Mouse (Mus musculus) monocyte, adult 5-6 weeks (primary cell): ENCODE results near the gene Tpst2. TPM values are rescaled to one million over a fixed set of nuclear protein-coding genes. Genes with fewer than 3 reads are reported as not detected.

Experiments used
- ATAC-seq: fragments of 153-309, 156-312 bp; replicated peaks from 2 replicates; pipeline ENCODE4 v1.8.0; 2017; ENCODE audit warnings: mild to moderate bottlenecking; ENCODE audit not compliant: low TSS enrichment, insufficient number of reproducible peaks, severe bottlenecking, poor library complexity, low FRiP score
- total RNA-seq: library from RNA; stranded (forward); fragments of 200-1000, 200-491, 200-594 nt; gene quantifications from 3 replicates; pipeline ENCODE4 v1.2.3, GENCODE M21; 2017

Tpst2 gene
- total RNA-seq, 1 experiment from 2014 or later: 60.8 TPM

DNA sequence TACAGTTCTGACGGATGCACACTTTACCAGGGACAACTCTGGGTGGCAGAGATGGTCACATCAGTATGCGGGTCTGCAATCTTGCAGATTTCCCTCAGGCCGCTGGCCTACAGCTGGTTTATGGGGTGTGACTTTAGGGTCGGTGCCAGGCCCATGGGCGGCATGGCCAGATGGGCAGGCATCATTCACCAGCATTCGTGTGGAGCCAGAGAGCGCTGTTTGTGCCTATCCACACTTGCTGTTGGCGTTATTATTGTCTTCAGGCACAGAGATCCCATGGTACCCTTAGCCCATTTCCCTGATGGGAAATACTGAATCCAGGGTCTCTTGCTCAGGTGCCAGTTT is 14.0 kb downstream of the Tpst2 start:
- no peak for ATAC-seq

DNA sequence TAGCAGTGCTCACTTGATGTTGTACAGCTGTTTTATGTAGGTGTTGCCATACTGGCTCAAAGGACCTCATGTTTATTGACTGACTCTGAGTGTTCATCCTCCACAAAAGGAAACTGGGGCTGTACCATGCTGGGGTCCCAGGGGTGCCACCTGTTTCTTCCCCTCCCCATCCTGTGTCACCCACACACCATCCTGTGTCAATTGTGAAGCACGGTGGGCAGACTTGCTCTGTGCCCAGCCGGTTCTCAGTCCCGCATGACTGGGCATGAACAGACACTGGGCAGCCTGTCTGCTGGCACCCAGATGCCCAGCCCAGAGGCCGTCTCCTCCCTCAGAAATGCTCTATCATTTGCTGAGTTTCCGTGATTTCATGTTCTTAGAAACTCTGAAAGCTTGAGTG is 15.4 kb downstream of the Tpst2 start:
- ATAC-seq: no peak

DNA sequence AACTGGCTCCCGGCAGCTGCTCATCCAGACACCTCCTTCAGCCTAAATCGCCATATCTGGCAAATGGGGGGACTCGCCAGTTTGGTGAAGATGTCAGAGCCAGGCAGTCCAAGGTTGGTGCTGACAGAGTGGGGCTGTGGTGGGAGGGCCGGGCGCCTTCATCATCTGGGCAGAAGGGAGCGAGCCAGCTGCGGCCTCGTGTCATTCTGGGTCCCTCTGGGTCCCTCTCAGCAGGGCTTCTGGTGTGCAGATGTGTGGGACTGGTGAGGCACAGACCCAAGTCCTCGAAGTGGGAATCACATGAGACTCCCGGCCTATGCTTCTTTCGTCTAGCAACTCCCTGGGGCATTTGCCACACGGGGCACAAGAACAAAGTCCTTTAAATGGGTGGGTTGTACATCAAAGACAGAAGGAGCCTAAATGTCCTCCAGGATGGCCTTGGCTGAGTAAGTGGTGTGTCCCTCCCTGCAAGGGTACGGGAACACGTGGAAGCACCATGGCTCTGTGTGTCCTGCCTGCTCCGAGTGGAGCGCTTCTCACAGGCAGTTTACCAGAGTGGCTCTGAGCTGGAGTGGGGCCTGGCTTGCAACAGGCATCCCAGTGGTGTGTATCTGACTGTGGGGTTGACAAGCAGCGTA is 16.0 kb downstream of the Tpst2 start:
- no peak for ATAC-seq

DNA sequence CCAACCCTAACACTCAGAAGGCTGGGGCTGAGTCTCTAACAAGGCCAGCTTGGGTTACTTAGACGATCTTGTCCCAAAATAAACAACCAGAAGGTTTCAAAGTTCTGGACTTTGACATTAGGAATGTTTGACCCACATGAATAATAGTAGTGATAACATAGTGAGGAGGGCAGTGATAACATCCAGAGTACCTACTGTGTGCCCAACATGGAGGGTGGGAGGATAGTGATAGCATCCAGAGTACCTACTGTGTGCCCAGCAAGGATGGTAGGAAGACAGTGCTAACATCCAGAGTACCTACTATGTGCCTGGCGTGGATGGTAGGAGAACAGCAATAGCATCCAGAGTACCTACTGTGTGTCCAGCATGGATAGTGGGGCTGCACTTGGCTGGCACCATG is 17.3 kb downstream of the Tpst2 start:
- no peak for ATAC-seq

DNA sequence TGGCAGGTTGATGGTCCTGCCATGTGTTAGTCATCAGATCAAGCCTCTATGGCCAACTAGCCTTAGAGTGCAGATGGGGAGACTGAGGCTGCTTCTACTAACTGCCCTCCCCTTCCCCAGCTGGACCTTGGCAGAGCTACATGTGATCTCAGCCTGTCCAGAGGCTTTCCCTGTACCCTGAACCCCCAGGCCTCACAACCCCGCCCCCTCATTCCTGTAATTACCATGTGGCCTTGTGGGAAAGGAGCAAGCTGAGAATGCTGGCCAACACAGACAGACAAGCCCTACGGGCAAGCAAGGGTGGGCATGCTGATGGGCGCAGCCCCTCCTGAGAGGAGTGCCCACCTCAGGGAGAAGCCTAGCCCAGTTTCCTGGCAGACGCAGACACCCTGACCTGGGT is 18.2 kb downstream of the Tpst2 start:
- no peak for ATAC-seq

DNA sequence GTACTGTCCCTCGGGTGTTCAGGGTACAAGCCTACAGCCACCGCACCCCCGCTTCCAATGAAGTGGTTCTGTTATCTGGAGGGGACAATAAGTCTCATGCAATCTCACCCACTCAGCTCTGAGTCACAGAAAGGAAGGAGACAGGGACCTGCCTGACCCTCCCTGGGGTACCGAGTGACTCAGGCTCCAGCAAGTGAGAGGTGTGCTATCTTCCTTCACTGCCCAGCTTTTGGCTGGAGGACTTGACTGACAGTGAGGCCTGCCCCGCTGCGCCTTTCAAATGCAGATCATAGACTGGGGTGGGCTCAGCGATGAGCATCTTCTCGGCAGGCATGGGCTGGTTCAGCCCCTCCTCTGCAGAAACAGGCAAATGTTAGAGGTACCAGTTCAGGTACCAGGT is 18.7 kb downstream of the Tpst2 start:
- ATAC-seq: no peak

DNA sequence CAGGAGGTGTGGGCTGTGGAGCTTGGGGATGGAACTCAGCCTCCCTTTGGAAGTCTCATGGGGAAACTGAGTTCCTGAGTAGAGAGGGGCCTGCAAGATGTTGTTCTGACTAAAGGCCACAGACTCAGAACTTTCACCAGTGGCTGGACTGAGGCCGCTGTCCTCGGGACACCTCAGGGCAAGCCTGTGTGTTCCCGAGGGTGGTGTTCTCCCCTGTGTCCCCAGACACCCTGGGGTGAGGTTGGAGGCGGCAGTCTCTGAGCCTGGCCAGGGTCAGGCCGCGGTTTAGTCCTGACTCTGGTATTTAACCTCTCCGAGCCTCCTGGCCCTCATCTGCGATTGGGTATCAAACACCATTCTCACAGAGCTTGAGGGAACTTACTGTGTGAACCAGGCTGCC is 19.1 kb downstream of the Tpst2 start:
- ATAC-seq: no peak

DNA sequence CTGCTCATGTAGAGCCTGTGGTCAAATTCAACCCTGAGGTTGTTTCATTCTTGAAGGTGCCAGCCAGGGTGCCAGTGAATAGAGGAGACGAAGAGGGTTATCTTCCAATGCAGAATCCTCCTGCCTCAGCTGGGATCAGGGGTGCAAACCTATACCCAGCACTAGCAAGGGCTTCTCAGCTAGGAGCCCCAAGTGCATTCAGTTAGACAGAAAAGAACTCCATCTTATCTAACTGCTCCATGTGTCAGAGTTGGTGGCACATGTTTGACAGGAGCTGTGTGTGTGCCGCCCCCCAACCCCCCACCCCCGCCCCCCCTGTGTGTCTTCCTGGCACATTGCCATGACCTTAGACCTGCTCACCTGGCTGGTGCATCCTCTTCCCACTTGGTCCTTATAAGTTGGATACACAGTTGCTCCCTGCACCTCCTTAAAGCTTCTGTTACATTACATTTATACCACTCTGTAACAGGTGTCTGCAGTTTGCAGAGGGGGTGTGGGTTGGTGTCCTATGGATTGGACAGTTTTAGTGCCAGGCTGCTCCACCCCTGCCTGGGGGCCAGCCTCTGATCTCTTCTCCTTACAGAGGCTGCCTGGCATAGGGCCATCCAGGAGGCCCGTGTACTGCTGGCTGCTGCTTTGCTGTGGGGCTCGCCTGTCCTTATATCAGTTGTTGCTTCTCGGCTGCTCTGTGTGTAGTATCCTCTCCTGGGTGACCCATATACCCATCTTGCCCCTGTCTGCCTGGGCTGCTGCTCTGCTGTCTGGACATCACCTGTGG is 20.1 kb downstream of the Tpst2 start:
- no peak for ATAC-seq

DNA sequence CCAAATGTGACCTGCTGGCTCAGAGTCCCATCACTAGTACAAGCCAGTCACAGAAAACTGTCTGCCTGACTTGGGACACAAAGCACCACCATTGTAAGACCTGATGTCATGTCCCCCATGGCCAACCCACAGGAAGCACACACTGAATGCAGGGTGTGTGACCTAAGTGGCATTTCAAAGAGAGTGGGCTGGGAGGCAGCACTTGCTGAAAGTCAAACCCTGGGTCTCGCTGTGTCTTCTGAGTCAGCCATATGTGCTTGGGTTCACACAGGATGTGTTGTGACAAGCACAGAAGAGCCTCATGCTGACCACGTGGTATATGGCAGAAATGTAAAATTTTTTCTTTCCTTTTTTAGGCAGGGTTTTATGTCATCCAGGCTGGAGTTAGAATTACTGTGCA is 20.8 kb downstream of the Tpst2 start:
- peak; percentile 45 for ATAC-seq

DNA sequence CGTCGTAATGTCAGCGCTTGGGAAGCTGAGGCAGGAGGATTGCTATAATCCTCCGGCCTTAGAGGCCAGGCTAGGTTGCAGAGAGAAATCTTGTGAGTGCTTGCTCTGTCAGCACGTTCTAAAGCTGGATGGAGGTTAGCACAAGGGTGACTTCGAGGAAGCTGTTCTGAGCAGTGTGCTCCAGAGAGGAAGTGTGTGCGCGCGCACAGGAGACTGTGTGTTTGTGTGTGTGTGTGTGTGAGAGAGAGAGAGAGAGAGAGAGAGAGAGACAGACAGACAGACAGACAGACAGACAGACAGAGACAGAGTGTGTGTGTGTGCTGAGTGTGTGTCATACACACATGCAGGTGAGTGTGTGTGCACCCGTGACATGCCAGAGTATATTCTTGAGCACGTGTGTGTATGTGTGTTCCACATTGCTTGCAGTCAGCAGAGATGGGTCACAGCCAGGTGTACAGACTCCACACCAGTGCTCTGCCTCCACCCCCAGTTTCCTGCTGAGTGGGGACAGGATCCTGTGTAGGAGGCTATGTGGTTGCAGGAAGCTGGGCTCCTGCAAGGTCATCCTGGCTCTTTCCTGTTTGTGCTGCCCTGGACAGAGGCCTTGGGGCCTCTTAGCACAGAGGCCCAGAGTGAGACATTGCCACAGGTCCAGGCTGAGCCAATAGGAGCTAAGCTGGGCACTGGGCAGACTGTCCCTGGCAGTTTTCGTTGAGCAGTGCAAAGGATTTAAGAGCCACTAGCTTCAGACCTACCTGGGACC is 21.9 kb downstream of the Tpst2 start:
- 0 out of 2 replicates have a peak, but pooled peaks have one; percentile 3 for ATAC-seq

DNA sequence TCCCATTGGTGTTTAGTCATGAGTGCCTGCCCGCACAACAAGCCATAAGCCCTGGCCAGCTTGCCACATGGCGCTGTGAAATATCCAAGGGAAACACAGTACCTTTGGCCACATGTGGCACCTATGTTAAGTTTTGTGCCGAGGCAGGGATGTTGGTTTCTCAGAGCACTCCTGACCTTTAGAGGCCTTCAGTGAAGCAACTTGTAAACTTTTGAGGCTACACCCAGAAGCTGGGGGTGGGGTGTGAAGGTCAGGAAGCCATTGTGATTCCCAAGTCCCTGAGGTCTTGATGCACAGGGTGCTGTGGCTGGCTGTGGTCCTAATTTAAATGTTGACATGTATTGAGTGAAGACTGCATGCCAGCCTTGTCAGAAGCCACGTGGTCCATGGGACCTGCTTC is 22.9 kb downstream of the Tpst2 start:
- peak; percentile 34 for ATAC-seq

DNA sequence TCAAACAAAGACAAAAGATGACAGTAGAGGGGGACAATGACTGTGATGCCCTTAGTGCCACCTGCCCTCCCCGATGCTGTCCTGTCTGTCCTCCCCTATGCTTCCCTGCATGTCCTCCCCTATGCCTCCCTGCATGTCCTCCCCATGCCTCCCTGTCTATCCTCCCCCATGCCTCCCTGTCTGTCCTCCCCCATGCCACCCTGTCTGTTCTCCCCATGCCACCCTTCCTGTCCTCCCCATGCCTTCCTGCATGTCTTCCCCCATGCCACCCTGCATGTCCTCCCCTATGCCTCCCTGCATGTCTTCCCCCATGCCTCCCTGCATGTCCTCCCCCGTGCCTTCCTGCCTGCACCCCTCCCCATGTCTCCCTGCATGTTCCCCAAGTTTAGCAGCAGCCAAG is 23.6 kb downstream of the Tpst2 start:
- ATAC-seq: no peak

DNA sequence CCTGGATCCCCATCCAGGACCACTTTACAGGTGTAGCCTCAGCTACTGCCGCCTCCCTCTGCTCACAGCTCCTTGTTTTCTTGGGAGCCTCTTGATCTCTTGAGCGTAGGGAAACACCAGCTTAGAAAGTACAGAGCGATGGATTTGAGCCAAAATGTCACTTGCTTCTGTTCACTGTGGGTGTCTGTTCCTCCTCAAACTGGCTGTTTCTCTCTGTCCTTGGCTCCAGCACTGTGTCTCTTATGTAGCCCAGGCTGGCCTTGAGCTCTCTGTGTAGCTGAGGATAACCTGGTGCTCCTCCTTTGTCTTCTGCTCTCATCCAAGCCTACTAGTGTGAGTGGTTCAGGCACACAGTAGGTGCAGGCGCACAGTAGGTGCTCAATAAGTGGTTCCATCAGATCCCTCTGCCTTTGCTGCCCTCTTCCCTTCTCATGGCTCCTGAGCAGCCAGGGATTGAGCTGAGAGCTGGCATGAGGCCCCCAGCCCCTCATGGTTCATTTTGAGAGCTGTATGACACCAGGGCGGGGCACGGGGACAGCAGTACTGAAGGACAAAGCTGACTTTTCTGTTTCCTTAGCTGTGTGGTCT is 24.3 kb downstream of the Tpst2 start:
- ATAC-seq: no peak

DNA sequence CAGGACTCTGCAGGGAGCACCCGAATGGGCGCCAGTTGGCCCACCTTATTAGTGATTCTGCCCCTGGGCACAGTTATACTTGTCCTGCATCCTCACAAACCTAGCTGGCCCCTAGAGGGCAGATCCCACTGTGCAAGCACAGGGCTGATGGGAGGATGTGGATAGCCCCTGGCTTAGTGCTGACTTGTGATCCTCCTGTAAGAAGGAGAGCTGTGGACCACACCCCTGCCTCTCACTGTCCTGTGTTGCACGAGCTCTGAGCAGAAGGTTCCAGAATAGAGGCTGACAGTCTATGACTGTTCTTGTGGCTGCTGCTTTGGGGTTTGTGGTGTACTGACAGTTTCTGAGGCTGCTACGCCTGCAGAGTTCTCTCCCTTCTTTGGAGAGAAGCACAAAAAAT is 25.2 kb downstream of the Tpst2 start:
- no peak for ATAC-seq

DNA sequence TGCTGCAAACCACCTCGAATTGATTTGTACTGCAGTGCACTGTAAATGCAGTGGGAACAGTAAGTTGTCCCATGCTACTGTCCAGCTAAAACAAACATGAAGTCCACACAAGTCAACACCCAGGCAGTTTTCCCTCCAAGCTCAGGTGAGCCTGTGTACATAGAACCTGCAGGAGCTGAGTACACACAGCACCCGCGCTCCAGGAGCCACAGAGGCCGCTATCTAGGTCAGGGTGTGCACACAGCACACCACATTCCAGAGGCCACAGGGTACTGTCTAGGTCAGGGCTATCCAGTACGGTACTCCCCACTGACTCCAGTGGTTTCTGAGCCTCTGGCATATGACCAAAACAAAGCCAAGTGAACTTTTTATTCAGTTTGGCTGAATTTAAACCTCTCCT is 25.8 kb downstream of the Tpst2 start:
- no peak for ATAC-seq

DNA sequence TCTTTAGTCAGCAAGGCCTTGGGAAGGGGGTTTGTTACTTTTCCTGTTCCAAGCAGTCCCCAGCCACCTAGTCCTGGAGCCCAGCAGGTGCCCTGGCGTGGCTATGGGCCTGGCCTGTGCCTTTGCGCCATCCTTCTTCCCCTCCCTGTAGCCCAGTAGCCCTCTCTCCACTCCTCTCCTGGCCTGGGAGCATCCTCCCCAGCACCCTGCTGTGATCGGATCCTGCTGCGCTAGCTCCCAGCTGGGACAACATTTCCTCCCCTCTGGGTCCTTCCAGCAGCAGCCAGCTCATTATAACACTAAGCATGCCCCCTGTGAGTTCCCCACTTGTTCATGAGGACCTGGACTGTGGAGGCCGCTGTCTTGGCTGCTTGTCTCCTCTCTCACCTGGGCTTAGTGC is 29.4 kb downstream of the Tpst2 start:
- ATAC-seq: no peak

DNA sequence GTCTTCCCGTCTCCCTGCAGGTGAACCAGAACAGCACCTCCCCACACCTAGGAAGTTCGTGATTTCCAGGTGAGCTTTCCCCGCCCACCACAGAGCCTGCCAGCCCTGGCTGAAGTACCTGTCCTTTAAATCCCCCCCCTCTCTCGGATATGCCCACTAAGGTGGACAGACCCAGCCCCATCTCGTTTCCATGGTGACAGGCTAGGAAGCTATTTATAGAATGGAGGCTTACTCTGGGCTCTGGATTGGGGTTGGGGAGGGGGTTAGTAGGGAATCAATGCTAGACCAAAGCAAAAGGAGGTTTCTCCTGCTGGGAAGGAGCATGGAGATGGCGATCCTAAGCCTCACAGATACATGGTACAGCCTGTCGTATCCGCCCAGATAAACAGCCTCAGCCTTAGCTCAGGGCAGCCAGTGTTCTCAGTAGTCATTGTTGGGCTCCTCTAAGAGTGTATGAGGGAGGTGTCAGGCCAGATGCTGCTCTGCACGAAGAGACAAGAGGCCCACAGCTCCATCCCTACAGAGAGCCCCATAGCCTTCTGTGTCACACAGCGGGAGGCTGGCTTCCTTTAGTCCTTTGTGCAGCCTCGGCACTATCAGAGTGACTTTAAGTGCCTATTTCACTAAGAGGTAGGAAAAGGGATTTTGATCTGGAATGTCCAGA is 36.9 kb downstream of the Tpst2 start:
- ATAC-seq: no peak

DNA sequence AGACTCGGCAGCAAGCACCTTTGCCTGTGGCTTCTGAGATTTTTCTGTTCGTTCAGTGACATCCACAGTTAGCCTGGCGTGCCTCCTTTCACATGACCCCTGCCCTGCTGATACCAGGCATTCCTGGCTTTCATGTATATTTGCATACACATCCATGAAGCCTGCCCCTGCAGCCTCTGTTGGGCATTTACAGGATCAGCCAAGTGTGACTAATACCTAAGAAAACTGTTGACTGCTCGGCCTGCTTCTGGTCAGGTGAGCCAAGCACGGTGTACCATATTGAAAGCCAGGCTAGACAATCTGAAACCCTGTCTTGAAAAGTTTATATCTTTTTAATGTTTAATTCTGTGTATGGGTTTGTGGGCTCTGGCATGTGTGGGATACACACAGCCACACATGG is 40.0 kb downstream of the Tpst2 start:
- no peak for ATAC-seq

DNA sequence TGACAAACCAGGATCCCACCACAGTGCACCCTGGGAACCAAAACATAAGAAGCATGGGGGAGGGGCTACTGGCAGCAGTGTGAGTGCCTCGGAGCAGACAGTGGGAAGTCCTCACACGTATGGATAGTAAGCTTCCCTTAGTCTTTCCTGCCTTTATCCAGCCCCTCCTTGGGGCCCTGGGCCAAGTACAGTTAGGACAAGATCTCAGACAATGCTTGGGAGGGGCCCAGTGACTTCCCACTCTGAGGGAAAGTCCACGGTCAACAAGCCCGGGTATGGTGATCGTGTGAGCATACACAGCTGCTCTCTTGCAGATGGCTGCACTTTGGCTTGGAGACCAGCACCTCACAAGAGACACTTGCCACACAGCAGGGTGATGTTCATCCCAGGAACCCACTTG is 40.8 kb downstream of the Tpst2 start:
- ATAC-seq: no peak
